Mouse (Mus musculus): ENCODE data around the gene Bmper.

GRCm38 (mm10) chr9:23340551-23340950 lies 117.7 kb downstream of the Bmper start:
- no peak for TF ChIP-seq CTCF (IDR thresholded peaks at IDR 0.05; ENCODE audit: low read depth)
- no peak for TF ChIP-seq EP300 (optimal IDR thresholded peaks at IDR 0.05)

Measured in stomach, postnatal 0 days (tissue).